ENCODE assay signal across 16 mouse cellular contexts in the genomic region with DNA sequence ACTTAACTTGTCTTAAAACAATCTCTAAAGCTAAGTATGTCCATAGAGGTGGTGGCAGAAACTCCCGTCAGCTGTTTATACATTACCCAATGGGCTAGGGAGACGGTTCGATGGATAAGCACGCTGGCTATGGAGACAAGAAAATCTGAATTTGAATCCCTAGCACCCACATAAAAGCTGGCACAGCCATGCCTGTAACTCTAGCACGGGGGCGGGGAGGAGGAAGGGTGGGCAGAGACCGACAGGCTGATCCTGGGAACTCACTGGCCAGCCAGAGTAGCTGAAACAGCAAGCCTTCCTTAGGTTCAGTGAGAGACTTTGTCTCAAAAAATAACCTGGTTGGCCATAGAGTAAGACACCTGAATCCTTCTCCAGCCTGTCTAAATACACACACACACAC. TPM values are rescaled to one million over a fixed set of nuclear protein-coding genes. Genes with fewer than 3 reads are reported as not detected.
DNase-seq lines count a peak whose midpoint lies in the region; ATAC-seq and TF ChIP-seq lines count a peak whose summit lies in the region.
"Had no signal": no experiment of that assay in that cellular context is flagged by ENCODE, and none has a peak within 500 bp of the region (broad histone marks: within the 10 kb centered on the region; RNA-seq: fewer than 3 reads in every experiment).

No protein-coding gene starts in this region.

- peak; percentile 19 to 42 for DNase-seq in layer of hippocampus, adult 2 months (ENCODE audit: low spot score in 2 of 2)
- DNase-seq in layer of hippocampus, postnatal 14 days (ENCODE audit: low spot score in 2 of 2): no peak
- peak; percentile 68 for DNase-seq in brain, adult 2 months (ENCODE audit: low read depth, low spot score)
- DNase-seq in frontal cortex, postnatal 36 days (ENCODE audit: low spot score in 2 of 2): peak; percentile 49 to 63
- peak; percentile 44 to 52 for DNase-seq in right cerebral cortex, postnatal 10 days (ENCODE audit: low spot score in 2 of 2)
- DNase-seq in hindbrain, embryonic 10.5 days (ENCODE audit: low spot score): no peak
- DNase-seq: cerebellum, adult 9-11 months; gastrocnemius, adult 2 months had no signal

- peaks cover 11% of the 10 kb centered on the region; the same call in 1 of the 2 replicates for H3K4me1 ChIP-seq in hindbrain, embryonic 10.5 days (replicated peaks)
- no peaks in the 10 kb centered on the region for H3K4me1 ChIP-seq in forebrain, embryonic 13.5 days
- H3K4me1 ChIP-seq: forebrain, embryonic 15.5 days had no signal

- 64% methylated on average over 7 of the region's 7 CpGs for WGBS in hindbrain, embryonic 10.5 days
- 72% methylated on average over 7 of the region's 7 CpGs for WGBS in forebrain, embryonic 13.5 days

- no peak overlapping the region for H3K4me2 ChIP-seq in forebrain, embryonic 13.5 days
- H3K4me2 ChIP-seq: forebrain, embryonic 15.5 days; heart, embryonic 13.5 days; hindbrain, embryonic 14.5 days had no signal

- TF ChIP-seq CTCF in layer of hippocampus, adult 2 months (conservative IDR thresholded peaks at IDR 0.05): no peak

- H3K9me3 ChIP-seq in hindbrain, embryonic 10.5 days: no peaks in the 10 kb centered on the region
- no peaks in the 10 kb centered on the region for H3K9me3 ChIP-seq in forebrain, embryonic 13.5 days (replicated peaks)
- H3K9me3 ChIP-seq: forebrain, embryonic 15.5 days; heart, embryonic 13.5 days; limb, embryonic 10.5 days had no signal

- ATAC-seq in forebrain, embryonic 13.5 days: no peak
- ATAC-seq: forebrain, embryonic 15.5 days; midbrain, embryonic 16.5 days had no signal

- H3K27ac ChIP-seq in layer of hippocampus, adult 2 months: no peak overlapping the region
- no peak overlapping the region for H3K27ac ChIP-seq in hindbrain, embryonic 10.5 days
- no peak overlapping the region for H3K27ac ChIP-seq in forebrain, embryonic 13.5 days
- H3K27ac ChIP-seq: forebrain, embryonic 15.5 days; gastrocnemius, adult 2 months; heart, embryonic 13.5 days; hindbrain, embryonic 14.5 days; limb, embryonic 10.5 days had no signal

- H3K36me3 ChIP-seq in hindbrain, embryonic 10.5 days: no peaks in the 10 kb centered on the region
- H3K36me3 ChIP-seq in forebrain, embryonic 13.5 days (ENCODE audit: poor library complexity, severe bottlenecking): no peaks in the 10 kb centered on the region
- H3K36me3 ChIP-seq: forebrain, embryonic 15.5 days; heart, embryonic 13.5 days; limb, embryonic 10.5 days had no signal

- peaks cover 19% of the 10 kb centered on the region; the same call in 1 of the 2 replicates for H3K27me3 ChIP-seq in hindbrain, embryonic 10.5 days (ENCODE audit: insufficient read depth, poor library complexity, severe bottlenecking)
- H3K27me3 ChIP-seq in forebrain, embryonic 13.5 days: 0 out of 2 replicates have a peak, but pooled peaks cover 9% of the 10 kb centered on the region

- H3K9ac ChIP-seq in forebrain, embryonic 13.5 days: no peak overlapping the region
- H3K9ac ChIP-seq: forebrain, embryonic 15.5 days; heart, embryonic 13.5 days; hindbrain, embryonic 14.5 days; liver, postnatal 0 days had no signal

- no peak overlapping the region for H3K4me3 ChIP-seq in layer of hippocampus, adult 2 months
- no peak overlapping the region for H3K4me3 ChIP-seq in hindbrain, embryonic 10.5 days
- no peak overlapping the region for H3K4me3 ChIP-seq in forebrain, embryonic 13.5 days
- H3K4me3 ChIP-seq: forebrain, embryonic 15.5 days; gastrocnemius, adult 2 months; heart, embryonic 13.5 days; limb, embryonic 10.5 days had no signal

RNA-seq across cellular contexts. Expression of gene Dcp1a, which starts 21.9 kb away (rescaled TPM):
- total RNA-seq in layer of hippocampus, adult 2 months (2021): 10 to 100 TPM; 22.7 to 23.0 TPM
- total RNA-seq in layer of hippocampus, postnatal 14 days (2021): 10 to 100 TPM; 19.3 to 21.5 TPM
- polyA plus RNA-seq in hindbrain, embryonic 10.5 days (2016; fragmentation: Nextera tagmentation; extraction: Ambion mirVana): 30.5 and 31.7 TPM in 2 replicates
- polyA plus RNA-seq in forebrain, embryonic 13.5 days (2015; fragmentation: Nextera tagmentation; extraction: Ambion mirVana): 21.6 and 22.5 TPM in 2 replicates

RNA-seq across cellular contexts. Expression of gene Cacna1d, which starts 33.8 kb away (rescaled TPM):
- total RNA-seq in layer of hippocampus, adult 2 months (2021): 10 to 100 TPM; 51.9 to 52.2 TPM
- 10 to 100 TPM; 49.8 to 56.7 TPM for total RNA-seq in layer of hippocampus, postnatal 14 days (2021)
- 1.1 and 1.2 TPM in 2 replicates for polyA plus RNA-seq in hindbrain, embryonic 10.5 days (2016; fragmentation: Nextera tagmentation; extraction: Ambion mirVana)
- 4.4 and 4.5 TPM in 2 replicates for polyA plus RNA-seq in forebrain, embryonic 13.5 days (2015; fragmentation: Nextera tagmentation; extraction: Ambion mirVana)
- polyA plus RNA-seq: C2C12 had no signal

Comparison
In these comparisons a context has a peak if more than half of its experiments do, and no peak if none do; other contexts are left out.
1. DNase-seq: peak in layer of hippocampus, adult 2 months (2 of 2), brain, adult 2 months (single experiment), frontal cortex, postnatal 36 days (2 of 2) and right cerebral cortex, postnatal 10 days (2 of 2); none in layer of hippocampus, postnatal 14 days (0 of 2) and hindbrain, embryonic 10.5 days (single experiment).